Mouse (Mus musculus) naive thymus-derived CD4-positive, alpha-beta T cell, adult 2 months (primary cell): ENCODE measurements at regions not wholly inside any gene's neighbourhood (a gene's known extent, or its start where the extent isn't known, plus 50 kb on each side); places are given as distances from the start of the nearest gene placed in this dataset.

Experiments
- DNase-seq: peaks from one replicate; pipeline ENCODE4 v3.0.0-alpha.2; 2011; ENCODE audit warnings: low read depth

DNA sequence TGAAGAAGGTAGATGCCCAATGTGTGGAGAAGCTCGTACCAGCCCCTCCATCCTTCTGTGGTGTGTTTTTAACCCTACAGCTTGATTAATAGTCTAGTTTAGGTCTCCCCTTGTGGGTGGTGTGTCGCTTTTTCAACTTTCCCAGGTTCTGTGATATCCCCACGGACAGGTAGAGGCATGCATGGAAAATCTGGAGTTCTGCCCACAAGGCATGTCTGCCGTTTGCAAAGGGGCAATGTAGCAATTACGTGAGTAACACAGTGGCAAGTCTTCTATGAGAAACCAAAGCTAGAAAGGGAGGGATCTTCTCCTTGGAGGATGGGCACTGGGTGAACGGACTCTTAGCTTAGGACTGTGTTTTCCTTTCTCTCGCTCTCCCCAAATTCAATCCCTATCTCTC is 153.2 kb upstream of the Frmd6 start:
- DNase-seq, result no peak

DNA sequence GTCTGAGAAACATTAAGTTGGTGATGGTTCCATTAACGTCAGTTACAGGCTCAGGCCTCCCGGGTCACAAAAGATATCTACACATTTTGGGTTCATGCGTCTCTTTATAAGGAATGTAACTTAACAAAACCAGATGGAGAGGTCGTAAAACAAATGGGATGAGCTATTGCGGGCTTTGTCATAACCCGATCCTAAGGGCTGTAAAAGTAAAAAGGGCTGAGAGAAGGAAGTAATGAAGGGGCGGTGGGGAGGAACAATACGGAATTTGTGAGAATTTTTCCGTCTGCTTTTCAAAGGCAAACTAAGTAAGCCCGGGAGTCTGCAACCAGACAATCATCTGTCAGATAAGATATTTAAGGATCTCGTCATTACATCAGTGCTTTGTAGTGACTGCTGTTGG is 152.1 kb upstream of the Frmd6 start:
- no peak for DNase-seq

DNA sequence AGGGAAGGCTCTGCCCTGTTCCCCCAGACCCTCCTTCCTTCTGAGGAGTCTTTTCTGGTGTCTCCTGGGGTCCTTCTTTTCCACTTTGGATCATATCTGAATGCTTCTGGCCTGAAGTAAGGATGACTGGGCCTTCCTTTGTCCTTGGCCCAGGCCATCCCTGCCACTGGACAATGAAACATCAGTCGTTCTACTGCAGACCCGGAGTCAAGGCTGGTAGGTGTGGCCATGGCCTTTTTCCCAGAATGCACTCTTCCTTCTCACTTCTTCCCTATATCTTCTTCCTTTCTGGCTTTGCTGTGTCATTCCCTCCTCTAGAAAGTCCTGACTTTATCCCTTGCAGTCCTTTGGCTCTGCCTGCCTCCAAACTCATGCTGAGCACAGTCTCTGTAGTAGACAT is 151.2 kb upstream of the Frmd6 start:
- DNase-seq, result no peak

DNA sequence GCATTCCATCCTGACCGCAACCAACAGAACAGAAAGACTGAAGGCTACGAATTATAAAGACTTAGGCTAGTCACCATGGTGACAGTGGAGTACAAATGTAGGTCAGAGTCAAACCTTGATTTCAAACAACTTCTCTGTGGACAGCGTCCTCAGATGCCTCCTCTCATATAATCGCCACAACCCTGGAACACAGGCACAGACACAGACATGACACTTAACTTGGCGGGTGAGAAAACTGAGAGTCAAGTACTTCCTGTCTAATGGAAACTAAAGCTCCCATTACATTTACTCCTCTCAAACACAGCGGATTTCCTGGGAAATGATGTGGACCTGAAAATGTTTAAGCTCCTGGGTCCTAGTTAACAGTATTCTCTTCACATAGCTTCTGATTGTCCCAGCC is 149.5 kb upstream of the Frmd6 start:
- no peak for DNase-seq

DNA sequence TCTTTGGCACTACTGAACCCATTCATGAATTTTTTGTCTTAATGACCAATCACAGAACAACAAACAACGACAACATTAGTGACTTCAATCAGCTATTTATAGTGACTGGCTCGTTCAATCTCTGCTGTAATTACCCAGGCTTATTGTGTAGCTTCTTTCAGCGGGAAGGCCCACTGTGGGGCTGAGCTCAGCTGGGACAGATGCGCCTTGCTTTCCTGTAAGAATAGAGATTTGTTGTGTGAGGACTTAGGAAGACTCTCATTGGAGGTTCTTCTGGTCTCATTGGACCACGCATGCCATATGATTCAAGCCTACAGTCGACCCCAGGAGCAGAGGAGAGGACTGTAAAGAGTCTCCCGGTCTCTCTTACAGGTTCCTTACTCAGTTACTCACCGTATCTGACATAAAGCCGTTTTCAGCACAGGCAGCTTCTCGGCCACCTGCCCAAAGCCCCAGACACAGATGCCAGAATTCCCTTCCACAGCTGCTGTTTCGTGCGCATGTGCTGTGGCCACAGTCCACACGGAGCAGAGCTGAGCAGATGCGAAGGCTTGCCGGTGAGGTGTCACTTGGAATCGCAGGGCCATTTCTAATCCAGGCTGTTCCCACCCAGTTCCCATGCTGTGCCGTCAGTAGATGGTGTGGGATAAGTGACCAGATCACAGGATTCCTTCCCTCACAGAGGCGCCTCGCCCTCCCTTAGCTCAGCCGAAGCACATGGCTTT is 145.5 kb upstream of the Frmd6 start:
- DNase-seq, result no peak

DNA sequence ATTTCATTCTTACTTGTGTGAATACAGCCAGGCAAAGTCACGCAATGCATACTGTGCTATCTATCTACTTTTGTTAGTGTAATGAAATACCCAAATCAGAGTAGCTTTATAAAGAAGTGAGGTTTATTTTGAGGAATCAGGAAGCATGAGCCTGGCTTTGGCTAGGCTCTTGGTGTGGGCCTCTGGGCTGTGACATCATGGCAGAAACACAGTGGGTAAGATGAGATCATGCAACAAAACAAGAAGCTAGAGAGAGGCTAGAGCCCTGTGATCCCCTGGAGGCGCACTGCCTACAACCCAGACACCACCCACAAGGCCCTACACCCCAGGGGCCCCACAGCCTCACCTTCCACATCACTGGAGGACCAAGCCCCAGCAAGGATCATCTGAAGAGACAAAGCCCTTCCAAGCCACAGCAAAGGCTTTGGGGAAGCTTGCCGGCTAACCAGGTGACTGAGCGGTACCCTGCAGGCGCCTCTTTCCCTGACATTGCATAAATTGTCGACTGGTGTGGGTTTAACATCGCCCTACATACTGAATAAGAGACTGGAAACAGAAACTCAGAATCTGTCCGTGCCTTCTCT is 143.8 kb upstream of the Frmd6 start:
- DNase-seq, result no peak

DNA sequence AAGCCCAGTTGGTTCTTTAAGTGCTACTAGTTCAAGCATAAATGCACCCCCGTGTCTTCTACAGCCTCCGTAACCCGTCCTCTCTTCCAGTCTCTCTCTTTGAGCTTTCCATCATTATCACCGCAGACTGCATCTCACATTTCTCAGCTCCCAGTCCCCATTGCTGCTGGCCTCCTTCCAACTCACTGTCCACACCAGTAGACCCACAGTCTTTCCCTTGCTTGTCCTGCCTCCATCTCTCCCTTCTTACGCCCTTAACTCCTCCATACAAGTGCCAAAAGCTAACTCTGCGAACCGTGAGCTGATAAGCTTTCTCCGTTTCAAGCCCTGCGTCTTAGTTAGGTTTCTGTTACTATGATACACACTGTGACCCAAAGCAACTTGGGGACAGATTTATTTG is 141.0 kb upstream of the Frmd6 start:
- no peak for DNase-seq

DNA sequence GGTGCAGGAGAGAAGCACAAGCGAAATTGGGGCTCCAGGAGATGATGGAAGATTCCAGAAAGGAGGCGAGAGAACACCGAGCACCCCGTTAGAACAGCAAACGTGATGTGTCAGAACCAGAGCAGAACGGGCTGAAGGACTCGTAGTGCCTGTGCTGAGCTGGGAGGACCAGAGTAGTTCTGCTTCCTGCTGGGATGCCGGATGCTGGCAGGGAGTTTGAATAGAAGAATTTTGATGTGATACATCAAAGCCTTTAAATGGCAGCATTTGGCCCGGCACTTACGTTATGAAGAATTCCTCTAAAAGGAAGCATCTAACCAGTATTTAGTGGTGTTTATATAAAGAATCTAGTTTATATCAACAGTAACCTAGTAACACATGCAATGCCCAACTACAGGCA is 139.9 kb upstream of the Frmd6 start:
- no peak for DNase-seq

DNA sequence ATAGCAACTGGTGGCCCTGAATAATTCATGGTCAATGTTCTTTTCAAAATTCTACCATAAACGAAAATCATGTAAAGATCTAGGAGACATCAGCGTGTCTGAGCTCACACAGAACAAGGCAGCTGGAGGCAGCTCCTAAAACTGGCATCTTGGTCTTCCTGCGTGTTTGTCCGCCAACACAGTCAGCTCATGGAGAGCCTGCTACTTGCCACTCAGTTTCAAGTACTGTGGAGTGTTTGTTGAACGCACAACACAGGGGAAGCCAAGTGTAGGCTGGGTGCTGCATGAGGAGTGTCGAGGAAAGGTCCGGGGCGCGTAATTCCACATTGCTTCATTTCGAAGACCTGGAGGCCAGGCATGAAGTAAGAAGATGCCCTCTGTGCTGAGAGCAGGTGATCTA is 139.0 kb upstream of the Frmd6 start:
- no peak for DNase-seq

DNA sequence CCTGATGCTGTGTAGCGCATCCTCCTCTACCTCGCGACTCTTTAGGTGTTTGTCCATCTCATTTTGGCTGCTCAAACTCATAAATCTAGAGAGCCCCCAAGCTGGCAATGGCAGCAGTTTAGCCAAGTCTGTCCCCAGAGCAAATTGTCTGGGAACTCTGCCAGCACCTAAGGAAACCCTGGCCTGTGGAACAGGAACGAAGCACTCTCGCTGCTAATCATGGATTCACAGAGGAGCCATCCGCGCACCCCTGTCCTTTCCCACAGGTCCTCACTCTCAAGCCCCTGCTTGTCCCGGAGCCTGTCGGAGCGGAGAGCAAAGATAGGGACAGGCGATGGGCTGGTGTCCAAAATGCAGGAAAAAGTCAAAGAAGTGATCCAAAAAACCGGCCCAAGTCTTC is 138.3 kb upstream of the Frmd6 start:
- DNase-seq, result no peak

DNA sequence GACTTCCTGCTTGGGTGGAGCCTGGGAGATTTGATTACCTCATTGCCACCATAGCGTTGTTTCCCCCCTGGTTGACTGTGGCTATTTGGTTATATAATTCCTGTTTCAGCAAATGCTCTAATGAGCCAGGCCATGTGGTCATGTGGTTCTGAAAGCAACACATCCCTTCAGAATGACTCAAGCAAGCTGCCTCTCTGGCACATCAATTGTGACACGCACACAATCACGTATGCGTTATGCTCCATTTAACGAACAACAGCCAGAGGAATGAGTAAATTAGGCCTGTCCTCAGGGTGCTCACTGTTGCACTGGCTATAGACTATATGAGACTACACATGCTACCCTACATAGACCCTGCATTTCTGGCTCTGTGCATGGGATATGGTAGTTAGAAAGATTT is 130.2 kb upstream of the Frmd6 start:
- DNase-seq, result no peak

DNA sequence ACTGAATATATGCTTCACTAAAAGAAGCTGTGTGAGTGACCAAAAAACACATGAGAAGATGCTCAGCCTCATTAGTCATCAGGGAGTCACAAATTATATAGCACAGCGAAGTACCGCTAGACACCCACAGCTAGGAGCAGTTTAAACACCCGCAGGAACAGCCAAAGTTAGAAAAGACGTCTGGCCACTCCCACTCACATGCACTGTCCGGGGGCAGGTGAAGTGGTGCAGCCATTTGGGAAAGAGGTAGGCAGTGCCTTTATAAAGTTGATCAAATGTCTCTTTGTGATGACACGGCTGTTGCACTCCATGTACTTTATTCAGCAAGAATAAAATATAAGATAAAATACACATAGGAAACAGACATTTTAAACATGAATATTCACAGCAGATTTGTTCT is 129.1 kb upstream of the Frmd6 start:
- DNase-seq, result no peak

DNA sequence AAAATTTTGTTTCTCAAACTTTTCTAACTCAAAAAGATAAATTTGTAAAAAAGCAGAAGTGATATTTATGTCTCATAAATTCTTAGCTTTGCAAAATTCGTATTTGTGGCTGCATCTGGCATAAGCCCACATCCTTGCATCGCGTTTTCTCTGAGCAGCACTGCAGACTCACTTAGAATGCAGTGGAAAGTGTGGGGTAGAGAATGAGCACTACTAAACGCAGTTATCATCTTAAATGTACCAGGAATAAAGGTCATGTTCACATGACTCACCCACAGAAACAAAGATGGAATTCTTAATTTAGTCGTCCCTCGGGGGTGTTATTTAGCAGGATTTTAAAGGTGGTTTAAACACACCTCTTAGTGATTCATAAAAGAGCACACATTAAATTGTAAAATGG is 126.8 kb upstream of the Frmd6 start:
- no peak for DNase-seq

DNA sequence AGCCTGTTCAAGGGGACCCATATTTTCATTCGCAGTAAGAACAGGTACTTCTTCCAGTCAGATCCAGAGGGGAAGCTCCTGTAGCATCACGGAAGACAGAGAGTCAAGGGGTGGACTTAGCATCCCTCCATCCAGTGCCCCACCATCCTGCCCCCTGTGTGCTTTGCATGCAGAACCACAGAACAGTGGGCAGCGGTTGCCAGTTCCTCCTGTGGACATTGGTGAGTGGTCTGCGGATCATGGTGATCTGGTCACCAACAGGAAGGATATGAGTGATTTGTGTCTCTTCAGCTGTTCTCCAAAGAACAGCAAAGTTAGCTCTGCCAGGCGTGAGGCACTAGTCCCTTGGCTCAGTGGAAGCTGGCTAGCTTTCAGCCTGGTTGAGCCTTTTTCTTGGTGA is 122.8 kb upstream of the Frmd6 start:
- DNase-seq, result no peak

DNA sequence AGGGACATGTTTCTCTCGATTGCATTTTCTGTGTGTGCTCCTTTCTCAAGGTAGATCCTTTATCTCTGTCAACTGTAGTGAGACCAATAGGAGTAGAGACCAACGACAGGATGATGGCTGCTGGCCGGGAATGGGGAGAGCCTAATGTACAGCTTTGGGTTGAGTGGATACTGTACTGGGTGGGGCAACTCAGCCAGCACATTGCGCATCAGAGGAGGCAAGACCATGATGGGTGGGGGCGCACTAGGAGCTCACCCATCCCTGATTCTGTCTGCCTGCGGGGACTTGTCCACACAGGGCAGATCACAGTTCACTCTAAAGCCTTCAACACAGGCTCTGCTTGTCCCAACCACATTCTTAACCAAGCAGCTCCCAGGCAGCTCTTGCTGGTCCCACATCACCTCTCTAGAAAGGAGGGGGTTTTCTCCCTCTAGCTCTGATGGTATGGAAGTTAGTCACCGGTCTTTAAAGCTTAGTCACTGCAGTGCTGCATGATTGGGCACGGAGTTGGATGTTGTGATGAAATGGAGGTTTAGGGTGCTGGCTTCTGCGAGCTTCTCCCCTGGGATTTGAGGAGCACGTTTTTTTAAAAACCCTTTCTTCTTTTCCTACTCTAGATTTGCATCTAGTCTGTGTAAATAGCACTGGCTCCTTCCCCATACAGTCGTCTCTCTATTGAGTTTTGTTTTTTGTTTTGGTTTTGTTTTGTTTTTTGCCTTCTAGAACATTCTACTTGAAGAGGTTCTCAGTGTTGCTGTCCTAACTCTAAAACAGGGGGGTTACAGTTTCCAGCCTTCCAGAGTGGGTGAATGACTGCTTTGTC is 118.3 kb upstream of the Frmd6 start:
- DNase-seq, result no peak

DNA sequence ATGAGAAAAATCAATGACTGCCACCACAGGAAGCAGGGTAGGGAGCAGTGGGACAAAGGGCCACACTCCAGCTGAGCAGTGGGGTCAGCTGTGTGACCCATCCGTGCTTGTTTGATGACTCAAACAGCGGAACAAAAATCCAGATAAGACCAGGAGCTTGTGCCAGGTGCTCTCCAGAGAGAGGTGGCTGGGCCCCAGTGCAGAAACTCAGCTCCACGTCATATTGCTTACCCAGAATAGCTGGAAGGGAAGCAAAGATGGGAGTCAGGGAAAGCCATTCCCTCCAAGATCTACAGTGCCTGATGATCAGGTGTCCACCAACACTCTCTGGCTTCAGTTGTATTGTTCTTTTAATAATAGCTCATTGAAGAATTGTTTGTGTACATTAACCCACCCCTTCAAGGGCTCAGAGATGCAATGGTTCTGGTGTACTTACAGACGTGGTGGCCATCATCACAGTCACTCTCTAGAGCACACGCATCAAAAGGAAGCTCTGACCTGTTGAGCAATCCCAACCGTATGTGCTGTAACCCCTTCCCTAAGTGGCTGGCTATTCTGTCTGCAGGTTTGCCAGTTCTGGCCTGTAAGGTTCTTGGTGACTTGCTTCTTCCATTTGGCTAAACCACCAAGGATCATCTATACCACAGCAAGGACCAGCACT is 117.6 kb upstream of the Frmd6 start:
- no peak for DNase-seq

DNA sequence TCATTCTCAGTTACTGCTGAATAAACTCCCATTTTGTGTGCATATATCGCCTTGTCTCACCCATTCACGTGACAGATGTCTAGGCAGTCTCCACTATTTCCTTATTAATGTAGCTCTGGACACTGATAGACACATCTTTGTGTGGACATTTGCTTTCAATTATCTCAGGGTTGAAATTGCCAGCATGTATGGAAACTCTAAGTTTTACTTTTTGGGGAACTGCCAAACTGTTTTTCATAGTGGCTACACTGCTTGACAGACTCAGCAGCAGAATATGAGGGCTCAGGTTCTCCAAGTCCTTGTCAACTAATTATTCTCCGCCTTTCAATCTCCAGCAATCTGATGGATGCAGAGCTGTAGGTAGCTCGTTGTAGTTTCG is 117.0 kb upstream of the Frmd6 start:
- no peak for DNase-seq

DNA sequence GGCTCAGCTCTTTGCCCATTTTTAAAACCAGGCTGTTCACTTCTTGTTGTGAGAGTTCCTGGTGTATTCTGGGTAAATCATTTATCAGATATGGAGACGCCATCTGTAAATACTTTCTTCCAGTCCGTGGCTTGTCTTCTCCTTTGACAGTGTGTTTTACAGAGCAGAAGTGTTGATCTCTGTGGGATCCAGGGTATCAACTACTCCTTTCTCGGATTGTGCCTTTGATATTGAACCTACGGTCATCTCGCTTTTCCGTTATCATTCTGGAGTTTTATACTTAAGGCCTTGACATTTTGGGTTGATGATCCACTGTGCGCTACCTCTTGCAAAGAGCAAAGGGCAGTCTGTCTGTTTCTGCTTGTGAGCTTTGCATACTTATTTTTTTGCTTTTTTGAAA is 115.0 kb upstream of the Frmd6 start:
- DNase-seq, result no peak

DNA sequence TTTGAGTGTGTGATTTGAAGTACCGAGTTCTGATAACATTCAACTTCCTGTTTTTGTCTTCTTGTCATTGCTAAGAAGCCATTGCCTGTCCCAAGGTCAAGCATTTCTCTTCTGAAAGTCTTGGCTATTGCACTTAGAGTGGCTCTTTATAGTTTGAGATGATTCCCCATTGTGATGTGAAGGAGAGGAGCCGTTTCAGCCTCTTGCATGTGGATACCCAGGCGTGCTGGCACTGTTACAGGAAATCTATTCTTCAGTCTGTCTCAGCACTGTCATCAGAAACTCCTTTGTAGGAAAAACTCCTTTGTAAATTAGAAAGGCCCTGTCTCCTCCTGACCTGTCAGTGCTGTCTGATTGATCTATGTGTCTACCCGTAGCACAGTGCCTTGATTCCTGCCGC is 114.3 kb upstream of the Frmd6 start:
- DNase-seq, result peak; percentile 30

DNA sequence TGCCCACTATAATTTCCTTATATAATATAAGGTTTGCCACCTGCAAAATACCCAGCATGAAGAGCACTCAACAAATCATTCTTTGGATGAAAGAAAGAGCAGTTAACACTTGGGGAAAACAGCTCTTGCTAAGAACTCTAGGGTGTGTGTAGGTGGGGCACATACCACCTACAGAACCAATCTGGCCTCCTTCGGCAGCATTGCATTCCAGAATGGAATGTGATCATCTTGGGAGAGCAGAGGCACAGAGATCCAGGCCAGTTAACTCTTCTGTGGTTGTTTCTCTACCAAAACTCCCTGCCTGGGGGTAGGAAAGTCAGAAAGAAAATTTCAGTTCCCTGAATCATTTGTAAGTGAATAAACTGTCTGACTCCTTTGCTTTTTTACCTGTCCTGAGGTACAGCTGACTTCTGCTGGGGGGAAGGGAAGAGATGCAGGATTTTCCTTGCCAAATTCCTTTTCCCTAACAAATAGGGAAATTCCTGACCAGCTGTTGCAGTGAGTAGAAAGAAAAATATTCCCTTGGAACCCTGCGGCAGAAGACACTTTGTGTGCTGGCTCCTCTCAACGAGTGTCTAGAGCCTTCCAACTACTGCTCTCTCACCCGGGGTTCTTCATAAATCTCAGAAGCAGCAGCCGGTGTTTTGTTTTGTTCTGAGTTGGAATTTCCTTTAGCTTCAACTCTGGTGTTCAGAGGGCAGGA is 112.8 kb upstream of the Frmd6 start:
- DNase-seq, result no peak

DNA sequence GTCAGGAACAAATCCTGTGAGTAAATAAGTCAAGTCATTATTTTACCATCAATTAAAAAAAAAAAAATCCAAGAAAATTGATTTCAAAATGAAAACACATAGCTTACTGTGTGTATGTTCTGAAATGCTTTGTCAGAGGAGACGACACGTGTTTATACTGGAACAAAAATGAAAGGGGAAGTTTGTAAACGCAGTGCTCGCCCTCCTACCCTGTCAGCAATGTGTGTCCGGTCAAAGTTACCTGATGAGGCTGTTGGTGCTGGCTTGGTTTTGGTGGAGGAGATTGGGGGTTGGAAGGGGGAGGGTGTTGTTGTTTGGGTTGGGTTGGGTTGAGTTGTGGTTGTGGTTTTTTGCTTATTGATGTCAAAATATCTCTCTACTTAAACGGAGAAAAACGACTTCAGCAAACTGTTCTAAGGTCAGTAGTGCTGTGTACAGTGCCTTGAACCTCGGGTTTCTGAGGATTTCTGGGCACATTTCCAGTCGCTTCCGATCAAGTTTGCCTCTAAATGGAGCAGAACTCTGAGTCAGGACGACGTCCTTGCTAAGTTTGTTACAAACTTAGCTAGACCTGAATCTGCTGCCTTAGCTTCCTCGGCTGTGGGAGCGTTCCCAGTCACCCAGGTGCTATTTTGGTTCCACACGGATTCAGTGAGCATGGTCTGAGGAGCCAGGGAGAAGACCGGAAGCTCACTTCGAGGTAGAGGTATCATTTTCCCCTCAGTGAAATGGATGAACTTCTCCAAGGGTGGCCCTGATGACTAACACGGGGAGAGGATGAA is 111.6 kb upstream of the Frmd6 start:
- DNase-seq, result peak; percentile 33

DNA sequence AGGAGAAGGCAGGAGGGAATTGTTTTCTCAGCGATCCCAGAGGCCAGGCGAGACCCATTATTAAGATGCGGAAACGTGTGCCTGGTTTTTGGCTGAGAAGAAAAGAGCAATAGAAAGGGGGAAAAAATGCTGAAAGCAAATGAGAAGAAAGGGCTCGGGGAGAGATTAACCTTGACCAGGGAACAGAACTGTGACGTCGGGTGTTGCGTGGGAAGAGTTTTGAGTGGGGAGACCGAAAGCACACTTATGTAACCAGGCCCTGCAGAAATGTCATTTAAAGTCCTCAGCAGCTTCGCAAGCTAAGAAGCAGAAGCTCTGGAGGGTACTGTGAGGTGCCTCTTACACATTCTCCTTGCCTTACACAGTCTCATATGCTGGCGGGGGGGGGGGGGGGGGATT is 111.0 kb upstream of the Frmd6 start:
- no peak for DNase-seq
